Mouse (Mus musculus): ENCODE results near the gene Nccrp1. TPM values are rescaled to one million over a fixed set of nuclear protein-coding genes. Genes with fewer than 3 reads are reported as not detected.
"Not testable (repeated sequence)": the region's sequence is repeated elsewhere in the genome, so short reads cannot be mapped to it uniquely, and the experiment has no call there.

The Nccrp1 gene
- polyA plus RNA-seq, 1 experiment: not detected

DNA sequence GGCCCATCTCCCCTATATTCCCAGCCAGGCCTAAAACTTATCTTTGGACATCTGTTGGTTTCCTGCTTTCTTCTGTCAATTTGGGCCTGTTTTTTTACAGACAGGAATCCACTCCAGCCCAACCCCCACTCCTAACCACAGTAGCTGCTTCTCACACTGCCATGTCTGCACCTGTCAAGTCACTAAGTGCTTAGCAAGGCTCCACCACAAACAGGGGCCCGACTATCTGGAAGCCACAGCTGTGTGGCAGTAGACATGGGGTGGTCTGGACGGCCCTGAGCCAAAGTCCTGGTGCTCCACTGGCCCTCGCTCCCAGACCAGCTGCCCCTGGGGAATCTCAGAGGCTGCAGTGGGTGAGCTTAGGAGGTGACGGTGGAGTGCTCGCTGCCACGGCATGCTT, 10.7 kb upstream of the Nccrp1 start:
- Histone ChIP-seq H3K4me1 (ENCODE audit: control insufficient read depth, insufficient read depth, low read length) (no peaks in the 10 kb centered on the region), H3K4me3 (ENCODE audit: insufficient read depth, low read length) (no peak overlapping the region), H3K27ac (ENCODE audit: insufficient read depth, low read length) (no peak overlapping the region)
- TF ChIP-seq POLR2A (IDR thresholded peaks at IDR 0.05; ENCODE audit: low read depth, low read length) (no peak), CTCF (IDR thresholded peaks at IDR 0.05; ENCODE audit: borderline replicate concordance, insufficient read depth, low read length) (no peak)

- no peak overlapping the region for H3K4me3 ChIP-seq (ENCODE audit: insufficient read depth, low read length)
- H3K27ac ChIP-seq (ENCODE audit: insufficient read depth, low read length): no peak overlapping the region
Observed at GRCm38 (mm10) chr7:28557069-28557468, 10.0 kb upstream of the Nccrp1 start.

GRCm38 (mm10) chr7:28555939-28556535, 9.0 kb upstream of the Nccrp1 start:
- no peaks in the 10 kb centered on the region for H3K4me1 ChIP-seq (ENCODE audit: control insufficient read depth, insufficient read depth, low read length)
- TF ChIP-seq CTCF (IDR thresholded peaks at IDR 0.05; ENCODE audit: borderline replicate concordance, insufficient read depth, low read length): no peak
- no peak for TF ChIP-seq POLR2A (IDR thresholded peaks at IDR 0.05; ENCODE audit: low read depth, low read length)
- H3K27ac ChIP-seq (ENCODE audit: insufficient read depth, low read length): no peak overlapping the region
- H3K4me3 ChIP-seq (ENCODE audit: insufficient read depth, low read length): no peak overlapping the region

More at GRCm38 (mm10) chr7:28557069-28557468, 10.0 kb upstream of the Nccrp1 start:
- no peaks in the 10 kb centered on the region for H3K4me1 ChIP-seq (ENCODE audit: control insufficient read depth, insufficient read depth, low read length)
- no peak for TF ChIP-seq POLR2A (IDR thresholded peaks at IDR 0.05; ENCODE audit: low read depth, low read length)
- no peak for TF ChIP-seq CTCF (IDR thresholded peaks at IDR 0.05; ENCODE audit: borderline replicate concordance, insufficient read depth, low read length)

DNA sequence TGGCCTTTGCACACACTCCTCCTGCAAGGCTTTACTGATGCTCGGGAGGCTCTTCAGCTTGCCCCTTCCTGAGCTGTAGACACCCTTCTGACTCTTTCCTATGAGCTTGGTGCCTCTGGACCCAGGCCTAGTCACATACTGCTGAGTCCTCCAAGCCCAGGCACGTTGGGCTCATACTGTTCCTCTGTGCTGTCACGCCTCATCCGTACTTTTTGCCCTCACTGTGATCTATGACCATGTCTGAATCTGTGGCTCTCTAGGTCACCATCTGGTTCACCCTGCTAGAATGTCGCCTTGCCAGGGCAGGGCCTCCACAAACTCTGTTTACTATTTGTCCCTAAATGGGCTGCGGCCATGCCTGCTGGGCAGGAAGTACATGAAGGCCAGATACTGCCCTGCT, 6.0 kb upstream of the Nccrp1 start:
- H3K27ac ChIP-seq (ENCODE audit: insufficient read depth, low read length): no peak overlapping the region
- H3K4me1 ChIP-seq (ENCODE audit: control insufficient read depth, insufficient read depth, low read length): no peaks in the 10 kb centered on the region
- no peak overlapping the region for H3K4me3 ChIP-seq (ENCODE audit: insufficient read depth, low read length)
- no peak for TF ChIP-seq POLR2A (IDR thresholded peaks at IDR 0.05; ENCODE audit: low read depth, low read length)
- TF ChIP-seq CTCF (IDR thresholded peaks at IDR 0.05; ENCODE audit: borderline replicate concordance, insufficient read depth, low read length): no peak

GRCm38 (mm10) chr7:28547628-28548027, 574 bp upstream of the Nccrp1 start:
- H3K4me1 ChIP-seq (ENCODE audit: control insufficient read depth, insufficient read depth, low read length): no peaks in the 10 kb centered on the region
- H3K4me3 ChIP-seq (ENCODE audit: insufficient read depth, low read length): no peak overlapping the region
- TF ChIP-seq CTCF (IDR thresholded peaks at IDR 0.05; ENCODE audit: borderline replicate concordance, insufficient read depth, low read length): no peak
- TF ChIP-seq POLR2A (IDR thresholded peaks at IDR 0.05; ENCODE audit: low read depth, low read length): no peak
- H3K27ac ChIP-seq (ENCODE audit: insufficient read depth, low read length): no peak overlapping the region

DNA sequence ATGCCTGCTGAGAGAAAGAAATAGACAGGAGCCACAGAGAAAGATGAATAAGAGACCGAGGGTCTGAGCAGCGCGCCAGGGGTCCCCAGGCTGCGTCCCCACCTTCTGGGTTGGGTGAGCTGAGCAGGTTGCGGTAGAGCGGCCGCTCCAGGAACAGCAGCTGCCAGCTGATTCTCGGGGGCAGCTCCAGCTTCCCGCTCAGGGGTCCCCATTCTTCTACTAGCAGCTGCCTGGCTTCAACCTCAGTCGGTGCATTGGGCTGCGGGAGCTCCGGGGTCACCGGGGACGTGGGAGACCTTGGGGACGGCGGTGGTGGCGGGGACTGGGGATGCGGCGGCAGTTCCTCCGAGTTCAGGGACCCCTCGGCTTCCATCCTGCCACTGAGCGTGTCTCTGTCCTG, 405 bp downstream of the Nccrp1 start:
- H3K27ac ChIP-seq (ENCODE audit: insufficient read depth, low read length): no peak overlapping the region
- no peak overlapping the region for H3K4me3 ChIP-seq (ENCODE audit: insufficient read depth, low read length)
- TF ChIP-seq POLR2A (IDR thresholded peaks at IDR 0.05; ENCODE audit: low read depth, low read length) (no peak), CTCF (IDR thresholded peaks at IDR 0.05; ENCODE audit: borderline replicate concordance, insufficient read depth, low read length) (no peak)
- H3K4me1 ChIP-seq (ENCODE audit: control insufficient read depth, insufficient read depth, low read length): no peaks in the 10 kb centered on the region

GRCm38 (mm10) chr7:28545891-28546210, 1.2 kb downstream of the Nccrp1 start:
- no peak for TF ChIP-seq CTCF (IDR thresholded peaks at IDR 0.05; ENCODE audit: borderline replicate concordance, insufficient read depth, low read length)
- TF ChIP-seq POLR2A (IDR thresholded peaks at IDR 0.05; ENCODE audit: low read depth, low read length): no peak
- Histone ChIP-seq H3K27ac (ENCODE audit: insufficient read depth, low read length) (no peak overlapping the region), H3K4me3 (ENCODE audit: insufficient read depth, low read length) (no peak overlapping the region), H3K4me1 (ENCODE audit: control insufficient read depth, insufficient read depth, low read length) (no peaks in the 10 kb centered on the region)

GRCm38 (mm10) chr7:28545048-28545890, 1.8 kb downstream of the Nccrp1 start:
- H3K4me1 ChIP-seq (ENCODE audit: control insufficient read depth, insufficient read depth, low read length): no peaks in the 10 kb centered on the region
- no peak overlapping the region for H3K27ac ChIP-seq (ENCODE audit: insufficient read depth, low read length)
- no peak overlapping the region for H3K4me3 ChIP-seq (ENCODE audit: insufficient read depth, low read length)
- TF ChIP-seq CTCF (IDR thresholded peaks at IDR 0.05; ENCODE audit: borderline replicate concordance, insufficient read depth, low read length): no peak

DNA sequence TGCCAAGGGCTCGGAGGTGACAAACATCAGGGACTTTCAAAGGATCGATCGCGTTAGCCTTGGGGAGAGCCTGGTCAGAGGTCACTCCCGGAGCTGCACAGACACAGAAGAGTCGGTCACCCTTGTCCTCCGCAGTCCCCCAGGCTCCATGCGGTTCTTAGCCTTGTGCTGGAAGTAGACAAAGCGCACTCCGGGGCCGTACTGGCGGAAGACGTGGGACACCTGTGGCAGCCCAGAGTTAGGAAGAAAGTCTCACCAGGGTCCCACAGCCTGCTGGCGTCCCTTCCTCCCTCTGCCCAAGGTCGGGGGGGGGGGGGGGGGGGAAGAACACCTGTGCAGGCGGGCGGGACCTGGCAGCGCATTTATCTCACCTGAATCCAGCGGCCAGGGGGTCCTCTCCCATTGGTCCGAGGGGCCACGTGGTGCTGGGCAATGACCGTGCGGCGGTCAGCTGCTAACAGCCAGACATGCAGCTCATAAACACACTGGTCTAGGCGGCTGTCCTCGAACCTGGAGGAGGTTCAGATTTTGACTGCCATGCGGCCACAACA, 2.9 kb downstream of the Nccrp1 start:
- Histone ChIP-seq H3K4me3 (ENCODE audit: insufficient read depth, low read length) (no peak overlapping the region), H3K27ac (ENCODE audit: insufficient read depth, low read length) (no peak overlapping the region), H3K4me1 (ENCODE audit: control insufficient read depth, insufficient read depth, low read length) (no peaks in the 10 kb centered on the region)
- no peak for TF ChIP-seq POLR2A (IDR thresholded peaks at IDR 0.05; ENCODE audit: low read depth, low read length)
- TF ChIP-seq CTCF (IDR thresholded peaks at IDR 0.05; ENCODE audit: borderline replicate concordance, insufficient read depth, low read length): no peak

DNA sequence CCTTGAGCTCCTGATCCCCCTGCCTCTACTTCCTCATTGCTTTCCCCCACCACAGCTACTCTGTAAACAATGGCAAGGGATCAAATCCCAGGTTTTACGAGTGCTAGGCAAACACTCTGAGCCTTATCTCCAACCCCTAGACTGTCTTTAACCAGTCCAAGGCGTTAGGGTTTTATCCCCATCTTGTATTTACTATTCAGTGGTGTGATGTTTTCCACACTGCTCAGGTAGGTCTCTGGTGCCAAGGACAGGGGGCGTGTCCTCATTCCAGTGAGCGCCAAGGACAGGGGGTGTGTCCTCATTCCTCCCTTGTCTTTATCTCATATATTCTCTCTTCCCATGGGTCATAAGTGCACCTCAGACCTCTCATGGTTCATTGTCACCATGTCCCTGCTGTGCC, 6.5 kb downstream of the Nccrp1 start, which contains the start of gene Sycn:
Sycn (plus strand) TSS at position 360 of the 400 bp plus-strand sequence.
- no peak within 1 kb of the TSS for H3K4me3 ChIP-seq (ENCODE audit: insufficient read depth, low read length)
- no peaks in the 10 kb centered on the region for H3K4me1 ChIP-seq (ENCODE audit: control insufficient read depth, insufficient read depth, low read length)

GRCm38 (mm10) chr7:28538886-28539285, 8.2 kb downstream of the Nccrp1 start:
- not testable (repeated sequence) for H3K4me3 ChIP-seq (ENCODE audit: insufficient read depth, low read length); H3K4me1 ChIP-seq (ENCODE audit: control insufficient read depth, insufficient read depth, low read length); H3K27ac ChIP-seq (ENCODE audit: insufficient read depth, low read length)

More for the DNA sequence above, 6.5 kb downstream of the Nccrp1 start, which contains the start of gene Sycn:
- TF ChIP-seq POLR2A (IDR thresholded peaks at IDR 0.05; ENCODE audit: low read depth, low read length) (no peak), CTCF (IDR thresholded peaks at IDR 0.05; ENCODE audit: borderline replicate concordance, insufficient read depth, low read length) (no peak)
- no peak within 1 kb of the TSS for H3K27ac ChIP-seq (ENCODE audit: insufficient read depth, low read length)

Data from embryonic fibroblast, embryonic 13.5 days (primary cell).